Mouse (Mus musculus) testis, adult 10 weeks (tissue): ENCODE results near the gene Htatip2. TPM values are rescaled to one million over a fixed set of nuclear protein-coding genes. Genes with fewer than 3 reads are reported as not detected.

Experiments
- polyA plus RNA-seq: library from polyadenylated mRNA; stranded (reverse); fragments of 350-450 nt; fragmentation: Illumina TruSeq; extraction: RNeasy Lipid Tissue Mini Kit (QIAGEN cat#74804); gene quantifications from one replicate; pipeline ENCODE4 v1.2.3, GENCODE M21; 2014; ENCODE audit warnings: low read depth, low replicate concordance

Gene Htatip2
- polyA plus RNA-seq, result 16.6 TPM

GRCm38 (mm10) chr7:49758934-49759571, at the start of gene Htatip2:
Gene Htatip2 (plus strand): TSS chr7:49759115.

GRCm38 (mm10) chr7:49778114-49778901, 19.4 kb downstream of the Htatip2 start, which contains the start of gene Prmt3:
Gene Prmt3 (plus strand): TSS chr7:49778346.

Other genes with a start within 250 kb of the Htatip2 start
- not detected for gene Dbx1, start 122.3 kb upstream of the Htatip2 start, polyA plus RNA-seq
- gene Prmt3, start 19.2 kb downstream of the Htatip2 start, polyA plus RNA-seq, result 7.7 TPM
- gene Slc6a5, start 151.0 kb downstream of the Htatip2 start, polyA plus RNA-seq, result not detected
- gene Nell1, start 215.7 kb downstream of the Htatip2 start, polyA plus RNA-seq, result 0.18 TPM